Mouse (Mus musculus) myocyte (in vitro differentiated cells): ENCODE measurements around the gene Palld. TPM values are rescaled to one million over a fixed set of nuclear protein-coding genes. Genes with fewer than 3 reads are reported as not detected.

Source experiments
- H3K27me3 ChIP-seq: one replicate; pipeline ENCODE4 v1.6.1; 2011; ENCODE audit not compliant: control insufficient read depth, insufficient read depth, insufficient read length
- H3K36me3 ChIP-seq: one replicate; pipeline ENCODE4 v1.6.1; 2011; ENCODE audit not compliant: control insufficient read depth, insufficient read depth
- H3K4me2 ChIP-seq: one replicate; pipeline ENCODE4 v1.6.1; 2011; ENCODE audit warnings: low read depth, control low read depth
- H3K4me3 ChIP-seq: one replicate; pipeline ENCODE4 v1.5.1; 2011; ENCODE audit warnings: mild to moderate bottlenecking, control low read depth, moderate library complexity
- H3K79me2 ChIP-seq: one replicate; pipeline ENCODE4 v1.6.1; 2011; ENCODE audit not compliant: control insufficient read depth, insufficient read depth
- H3ac ChIP-seq: one replicate; pipeline ENCODE4 v1.6.1; 2011; ENCODE audit not compliant: control insufficient read depth, insufficient read length
- CEBPB ChIP-seq: IDR thresholded peaks from 2 replicates; pipeline ENCODE4 v1.6.1; 2011; ENCODE audit warnings: mild to moderate bottlenecking, moderate library complexity; ENCODE audit not compliant: poor library complexity, insufficient read depth, severe bottlenecking
- E2F4 ChIP-seq: IDR thresholded peaks from one replicate; pipeline ENCODE4 v1.6.1; 2011; ENCODE audit warnings: mild to moderate bottlenecking, control low read depth, moderate library complexity; ENCODE audit not compliant: insufficient read depth
- MAX ChIP-seq: IDR thresholded peaks from one replicate; pipeline ENCODE4 v1.6.1; 2011; ENCODE audit warnings: low read depth, mild to moderate bottlenecking, control low read depth
- MYOD1 ChIP-seq, 3 experiments: IDR thresholded peaks; one replicate each; pipeline ENCODE4 v1.6.1; 2011; ENCODE audit warnings: control low read depth in 2 of 3, low read depth in 2 of 3, mild to moderate bottlenecking in 2 of 3, moderate library complexity in 1 of 3; ENCODE audit not compliant: insufficient read length in 2 of 3, control insufficient read depth in 1 of 3
- MYOG ChIP-seq, 3 experiments: IDR thresholded peaks; one replicate each; pipeline ENCODE4 v1.6.1; 2011; ENCODE audit warnings: control low read depth in 2 of 3, low read depth in 2 of 3, mild to moderate bottlenecking in 2 of 3; ENCODE audit not compliant: insufficient read length in 2 of 3, control insufficient read depth in 1 of 3, insufficient read depth in 1 of 3
- POLR2A ChIP-seq: IDR thresholded peaks from one replicate; pipeline ENCODE4 v1.6.1; 2011; ENCODE audit warnings: low read depth, mild to moderate bottlenecking, control low read depth, moderate library complexity; ENCODE audit not compliant: insufficient read length
- POLR2AphosphoS2 ChIP-seq: IDR thresholded peaks from one replicate; pipeline ENCODE4 v1.6.1; 2011; ENCODE audit warnings: low read depth, control low read depth; ENCODE audit not compliant: insufficient read length
- REST ChIP-seq: IDR thresholded peaks from one replicate; pipeline ENCODE4 v1.6.1; 2011; ENCODE audit warnings: mild to moderate bottlenecking, control low read depth, moderate library complexity; ENCODE audit not compliant: insufficient read depth, insufficient read length
- SRF ChIP-seq: IDR thresholded peaks from one replicate; pipeline ENCODE4 v1.6.1; 2011; ENCODE audit warnings: low read depth; ENCODE audit not compliant: control insufficient read depth, insufficient read length
- TCF12 ChIP-seq: IDR thresholded peaks from one replicate; pipeline ENCODE4 v1.6.1; 2011; ENCODE audit warnings: mild to moderate bottlenecking, control low read depth; ENCODE audit not compliant: poor library complexity, insufficient read depth, severe bottlenecking
- TCF3 ChIP-seq: IDR thresholded peaks from one replicate; pipeline ENCODE4 v1.6.1; 2011; ENCODE audit warnings: low read depth, control low read depth; ENCODE audit not compliant: insufficient read length
- USF1 ChIP-seq: IDR thresholded peaks from one replicate; pipeline ENCODE4 v1.6.1; 2011; ENCODE audit warnings: low read depth, mild to moderate bottlenecking, control low read depth, moderate library complexity
- polyA plus RNA-seq: library from polyadenylated mRNA; unstranded; fragments of >200 nt; fragmentation: generic; extraction: Trizol; gene quantifications from one replicate; pipeline ENCODE4 v1.2.1, GENCODE M21; 2012; ENCODE audit warnings: missing spikeins

Gene Palld
- polyA plus RNA-seq, 1 experiment, result 52.4 TPM

GRCm38 (mm10) chr8:61642358-61642847, 260.1 kb downstream of the Palld start:
- TF ChIP-seq USF1 (no peak), SRF (no peak), POLR2AphosphoS2 (no peak), E2F4 (no peak), REST (no peak), MYOG (IDR thresholded peaks at IDR 0.05; ENCODE audit: control insufficient read depth in 1 of 3, insufficient read depth in 1 of 3, insufficient read length in 2 of 3, low read depth in 2 of 3) (no peak), TCF12 (no peak), MAX (no peak), MYOD1 (IDR thresholded peaks at IDR 0.05; ENCODE audit: control insufficient read depth in 1 of 3, insufficient read length in 2 of 3, low read depth in 2 of 3) (no peak), CEBPB (no peak), TCF3 (no peak)
- no peaks in the 10 kb centered on the region for H3K36me3 ChIP-seq
- no peaks in the 10 kb centered on the region for H3K27me3 ChIP-seq
- no peak overlapping the region for H3K4me2 ChIP-seq
- H3K4me3 ChIP-seq, result no peak overlapping the region
- H3K79me2 ChIP-seq, result no peaks in the 10 kb centered on the region
- H3ac ChIP-seq, result no peak overlapping the region

- TF ChIP-seq E2F4 (no peak), POLR2AphosphoS2 (no peak), MYOD1 (IDR thresholded peaks at IDR 0.05; ENCODE audit: control insufficient read depth in 1 of 3, insufficient read length in 2 of 3, low read depth in 2 of 3) (no peak), TCF12 (no peak)
- no peak overlapping the region for H3K4me3 ChIP-seq
- no peaks in the 10 kb centered on the region for H3K79me2 ChIP-seq
- H3K27me3 ChIP-seq, result no peaks in the 10 kb centered on the region
- H3ac ChIP-seq, result no peak overlapping the region
- no peaks in the 10 kb centered on the region for H3K36me3 ChIP-seq
- no peak overlapping the region for H3K4me2 ChIP-seq
Observed at GRCm38 (mm10) chr8:61639596-61639995, 262.9 kb downstream of the Palld start.

DNA sequence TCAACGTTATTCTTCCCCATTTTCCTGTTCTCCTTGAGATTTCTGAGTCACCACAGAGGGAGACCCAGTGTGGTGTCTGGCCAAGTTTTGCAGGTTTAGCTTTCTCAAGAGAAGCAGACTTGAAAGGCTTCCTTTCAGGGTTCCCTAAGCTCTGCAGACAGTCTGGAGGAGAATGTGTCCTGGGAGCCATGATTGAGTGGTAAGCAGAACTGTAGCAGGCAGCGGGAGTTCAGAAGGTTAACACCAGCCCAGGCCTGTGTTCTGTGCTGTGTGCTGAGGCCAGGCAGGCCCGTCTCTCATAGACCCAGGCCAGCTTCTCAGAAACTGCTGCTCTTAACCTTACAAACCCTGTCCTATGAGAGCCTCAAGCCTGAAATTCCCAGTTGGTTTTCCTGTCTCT, 263.5 kb downstream of the Palld start:
- H3K27me3 ChIP-seq, result no peaks in the 10 kb centered on the region
- TF ChIP-seq POLR2A (no peak), REST (no peak), MYOG (IDR thresholded peaks at IDR 0.05; ENCODE audit: control insufficient read depth in 1 of 3, insufficient read depth in 1 of 3, insufficient read length in 2 of 3, low read depth in 2 of 3) (no peak)
- no peak overlapping the region for H3K4me3 ChIP-seq
- H3ac ChIP-seq, result no peak overlapping the region
- no peak overlapping the region for H3K4me2 ChIP-seq
- H3K36me3 ChIP-seq, result no peaks in the 10 kb centered on the region
- H3K79me2 ChIP-seq, result no peaks in the 10 kb centered on the region

DNA sequence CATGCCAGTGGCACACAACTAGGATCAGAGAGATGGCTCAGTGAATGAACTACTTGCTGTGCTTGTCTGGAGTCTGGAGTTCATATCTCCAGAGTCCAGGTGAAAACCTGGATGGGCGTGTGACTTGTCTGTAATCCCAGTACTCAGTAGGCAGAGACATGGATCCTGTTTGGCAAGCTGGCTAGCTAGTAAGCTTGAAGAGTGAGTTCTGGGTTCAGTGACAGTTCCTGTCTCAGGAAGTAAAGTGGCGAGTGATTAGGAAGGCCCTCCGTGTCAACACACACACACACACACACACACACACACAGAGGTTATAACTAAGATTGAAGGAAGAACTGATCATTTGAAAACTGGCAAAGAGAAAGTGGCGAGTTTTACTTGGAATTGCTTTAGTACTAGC, 264.8 kb downstream of the Palld start:
- Histone ChIP-seq H3K27me3 (no peaks in the 10 kb centered on the region), H3K36me3 (no peaks in the 10 kb centered on the region), H3K4me2 (no peak overlapping the region), H3K4me3 (no peak overlapping the region), H3ac (no peak overlapping the region), H3K79me2 (no peaks in the 10 kb centered on the region)
- no peak for TF ChIP-seq REST
- no peak for TF ChIP-seq POLR2AphosphoS2
- TF ChIP-seq E2F4, result no peak
- no peak for TF ChIP-seq TCF3
- no peak for TF ChIP-seq MYOG (IDR thresholded peaks at IDR 0.05; ENCODE audit: control insufficient read depth in 1 of 3, insufficient read depth in 1 of 3, insufficient read length in 2 of 3, low read depth in 2 of 3)
- no peak for TF ChIP-seq MAX
- no peak for TF ChIP-seq SRF
- no peak for TF ChIP-seq CEBPB
- no peak for TF ChIP-seq USF1
- TF ChIP-seq POLR2A, result no peak
- TF ChIP-seq MYOD1 (IDR thresholded peaks at IDR 0.05; ENCODE audit: control insufficient read depth in 1 of 3, insufficient read length in 2 of 3, low read depth in 2 of 3), result no peak
- no peak for TF ChIP-seq TCF12

- TF ChIP-seq POLR2AphosphoS2 (no peak), POLR2A (no peak), CEBPB (no peak), USF1 (no peak), SRF (no peak), MYOD1 (IDR thresholded peaks at IDR 0.05; ENCODE audit: control insufficient read depth in 1 of 3, insufficient read length in 2 of 3, low read depth in 2 of 3) (no peak), TCF3 (no peak), REST (no peak), E2F4 (no peak), MAX (no peak), MYOG (IDR thresholded peaks at IDR 0.05; ENCODE audit: control insufficient read depth in 1 of 3, insufficient read depth in 1 of 3, insufficient read length in 2 of 3, low read depth in 2 of 3) (no peak), TCF12 (no peak)
- Histone ChIP-seq H3K27me3 (no peaks in the 10 kb centered on the region), H3K4me3 (no peak overlapping the region), H3K79me2 (no peaks in the 10 kb centered on the region), H3K4me2 (no peak overlapping the region), H3K36me3 (no peaks in the 10 kb centered on the region), H3ac (no peak overlapping the region)
Observed at GRCm38 (mm10) chr8:61634811-61635210, 267.7 kb downstream of the Palld start.
